8 mouse cellular contexts compared by ENCODE assay signal in genomic region chr11:69982225-69982624, GRCm38 (mm10). TPM values are rescaled to one million over a fixed set of nuclear protein-coding genes. Genes with fewer than 3 reads are reported as not detected.
DNase-seq lines count a peak whose midpoint lies in the region; ATAC-seq and TF ChIP-seq lines count a peak whose summit lies in the region.

Elp5 (minus strand) TSS chr11:69982517.

- H3K27ac ChIP-seq in layer of hippocampus, adult 2 months: peak within 1 kb of the TSS; percentile 100
- H3K27ac ChIP-seq in intestine, embryonic 14.5 days (ENCODE audit: low read depth): peak within 1 kb of the TSS; percentile 98

- H3K4me3 ChIP-seq in layer of hippocampus, adult 2 months: peak within 1 kb of the TSS; percentile 98
- H3K4me3 ChIP-seq in intestine, embryonic 14.5 days (ENCODE audit: low read depth, low read length): peak within 1 kb of the TSS; percentile 99

- peak within 1 kb of the TSS; percentile 98 for H3K4me2 ChIP-seq in intestine, embryonic 14.5 days (ENCODE audit: low read length)

- no peak for TF ChIP-seq CTCF in layer of hippocampus, adult 2 months (conservative IDR thresholded peaks at IDR 0.05)

- peaks cover 52% of the 10 kb centered on the region for H3K36me3 ChIP-seq in intestine, embryonic 14.5 days (ENCODE audit: control insufficient read depth, insufficient read depth, low read length)

- peak within 1 kb of the TSS; percentile 95 for H3K9ac ChIP-seq in intestine, embryonic 14.5 days (ENCODE audit: low read length)

- WGBS in intestine, embryonic 14.5 days: 49% methylated on average over 8 of the region's 8 CpGs

- ATAC-seq in intestine, embryonic 14.5 days (replicated peaks; ENCODE audit: low FRiP score, low TSS enrichment, low read depth): no peak
- ATAC-seq in megakaryocyte progenitor cell, adult 5-6 weeks (replicated peaks; ENCODE audit: poor library complexity): no peak

- no peaks in the 10 kb centered on the region for H3K9me3 ChIP-seq in intestine, embryonic 14.5 days (ENCODE audit: control insufficient read depth, low read length)

- H3K27me3 ChIP-seq in intestine, embryonic 14.5 days (replicated peaks; ENCODE audit: control insufficient read depth, insufficient read depth, low read length): no peaks in the 10 kb centered on the region

- DNase-seq in layer of hippocampus, adult 2 months (ENCODE audit: low spot score in 2 of 2): no peak
- DNase-seq in layer of hippocampus, adult 11-12 months (ENCODE audit: low spot score): no peak
- DNase-seq in adrenal gland, postnatal 36 days: no peak
- no peak for DNase-seq in gastrocnemius, postnatal 25 days
- DNase-seq in intestine, embryonic 14.5 days (ENCODE audit: low spot score): no peak
- no peak for DNase-seq in Muller cell, postnatal 12 days (ENCODE audit: inconsistent ontology term)
- no peak for DNase-seq in right cerebral cortex, postnatal 14 days

- H3K4me1 ChIP-seq in intestine, embryonic 14.5 days (replicated peaks; ENCODE audit: control insufficient read depth, insufficient read depth, low read length): peaks cover 24% of the 10 kb centered on the region

RNA-seq across cellular contexts. Expression of gene Elp5, which starts in this region (rescaled TPM):
- total RNA-seq in layer of hippocampus, adult 2 months (2021): 10 to 100 TPM; 72.8 to 72.9 TPM
- 10 to 100 TPM; 66.4 to 80.3 TPM for total RNA-seq in adrenal gland, postnatal 36 days (2021)
- total RNA-seq in gastrocnemius, postnatal 25 days (2021): 10 to 100 TPM; 37.0 to 44.2 TPM
- polyA plus RNA-seq in intestine, embryonic 14.5 days (2014; fragmentation: Nextera tagmentation; extraction: Ambion mirVana): 104 and 119 TPM in 2 replicates
- 110 and 129 TPM in 2 replicates for total RNA-seq in megakaryocyte progenitor cell, adult 5-6 weeks (2015)
- total RNA-seq in megakaryocyte progenitor cell, adult 5-6 weeks (2017): 57.5 and 66.1 TPM in 2 replicates
